Mouse (Mus musculus) stomach, embryonic 16.5 days (tissue): Measurements from ENCODE around the gene Rgs3. TPM values are rescaled to one million over a fixed set of nuclear protein-coding genes. Genes with fewer than 3 reads are reported as not detected.

ENCODE experiments used
- ATAC-seq: fragments of 200-750 bp; cut with Nextera tagmentation; 2 replicates; pipeline ENCODE4 v1.8.0; 2017; ENCODE audit warnings: moderate number of reproducible peaks, moderate TSS enrichment; ENCODE audit not compliant: insufficient read depth, low FRiP score
- H3K27ac ChIP-seq: fragments of 300-500 bp; sonication (generic); 2 replicates; pipeline ENCODE4 v1.5.1; 2014; ENCODE audit warnings: low read length
- H3K27me3 ChIP-seq: fragments of 300-500 bp; sonication (generic); 2 replicates; pipeline ENCODE4 v1.6.1; 2014; ENCODE audit warnings: low read length, control low read depth, mixed read lengths; ENCODE audit not compliant: control insufficient read depth, insufficient read depth
- H3K36me3 ChIP-seq: fragments of 300-500 bp; sonication (generic); 2 replicates; pipeline ENCODE4 v1.6.1; 2014; ENCODE audit warnings: low read length; ENCODE audit not compliant: control insufficient read depth, insufficient read depth
- H3K4me1 ChIP-seq: fragments of 300-500 bp; sonication (generic); 2 replicates; pipeline ENCODE4 v1.6.1; 2014; ENCODE audit warnings: low read length, control low read depth, mixed read lengths; ENCODE audit not compliant: control insufficient read depth, insufficient read depth
- H3K4me2 ChIP-seq: fragments of 300-500 bp; sonication (generic); 2 replicates; pipeline ENCODE4 v1.6.1; 2014; ENCODE audit warnings: low read depth, low read length, mixed read lengths
- H3K4me3 ChIP-seq: fragments of 300-500 bp; sonication (generic); replicated peaks from 2 replicates; pipeline ENCODE4 v1.5.1; 2014; ENCODE audit warnings: mild to moderate bottlenecking, low read length
- H3K9ac ChIP-seq: fragments of 300-500 bp; sonication (generic); 2 replicates; pipeline ENCODE4 v1.6.1; 2014; ENCODE audit warnings: low read length
- H3K9me3 ChIP-seq: fragments of 300-500 bp; sonication (generic); replicated peaks from 2 replicates; pipeline ENCODE4 v1.6.1; 2016; ENCODE audit warnings: low read length, control low read depth; ENCODE audit not compliant: control insufficient read depth
- WGBS: fragments of 180-500 bp; shearing (Covaris S2); extraction: QIAGEN DNeasy Blood & Tissue Kit; methylation state at CpG from one replicate; pipeline ENCODE4 v1.1.7; 2014; 5-methylcytosine and 5-hydroxymethylcytosine counted together
- polyA plus RNA-seq: library from polyadenylated mRNA; unstranded; fragments of >200 nt; fragmentation: Nextera tagmentation; extraction: Ambion mirVana; gene quantifications from 2 replicates; pipeline ENCODE4 v1.2.1, GENCODE M21; 2015

Gene Rgs3
- polyA plus RNA-seq, 1 experiment from 2014 or later = 55.2 TPM

DNA sequence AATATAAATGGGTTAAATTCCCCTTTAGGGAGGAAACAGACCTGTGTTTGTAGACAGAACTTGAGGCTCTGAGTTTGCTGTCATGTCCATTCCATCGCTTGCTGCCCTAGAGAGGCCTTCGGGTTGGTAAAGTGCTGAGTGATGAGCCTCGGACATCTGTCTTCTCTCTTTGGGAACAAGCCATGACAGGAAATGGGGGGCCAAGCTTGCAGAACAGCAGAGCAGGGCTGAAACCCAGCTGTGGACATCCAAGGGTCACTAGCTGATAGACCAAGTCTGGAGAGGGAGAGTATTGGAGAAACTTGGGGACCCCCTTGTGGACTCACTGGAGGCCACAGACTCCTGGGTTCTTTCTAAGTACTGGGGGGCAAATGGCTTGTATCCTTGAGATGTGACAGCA, 177.3 kb downstream of the Rgs3 start:
- Histone ChIP-seq H3K27me3 (no peaks in the 10 kb centered on the region), H3K9ac (no peak overlapping the region), H3K4me2 (no peak overlapping the region), H3K9me3 (no peaks in the 10 kb centered on the region), H3K4me1 (peaks cover 72% of the 10 kb centered on the region), H3K4me3 (no peak overlapping the region), H3K27ac (peak overlapping the region; percentile 64), H3K36me3 (no peaks in the 10 kb centered on the region)
- WGBS = 65% methylated on average over 3 of the region's 3 CpGs
- ATAC-seq = no peak

DNA sequence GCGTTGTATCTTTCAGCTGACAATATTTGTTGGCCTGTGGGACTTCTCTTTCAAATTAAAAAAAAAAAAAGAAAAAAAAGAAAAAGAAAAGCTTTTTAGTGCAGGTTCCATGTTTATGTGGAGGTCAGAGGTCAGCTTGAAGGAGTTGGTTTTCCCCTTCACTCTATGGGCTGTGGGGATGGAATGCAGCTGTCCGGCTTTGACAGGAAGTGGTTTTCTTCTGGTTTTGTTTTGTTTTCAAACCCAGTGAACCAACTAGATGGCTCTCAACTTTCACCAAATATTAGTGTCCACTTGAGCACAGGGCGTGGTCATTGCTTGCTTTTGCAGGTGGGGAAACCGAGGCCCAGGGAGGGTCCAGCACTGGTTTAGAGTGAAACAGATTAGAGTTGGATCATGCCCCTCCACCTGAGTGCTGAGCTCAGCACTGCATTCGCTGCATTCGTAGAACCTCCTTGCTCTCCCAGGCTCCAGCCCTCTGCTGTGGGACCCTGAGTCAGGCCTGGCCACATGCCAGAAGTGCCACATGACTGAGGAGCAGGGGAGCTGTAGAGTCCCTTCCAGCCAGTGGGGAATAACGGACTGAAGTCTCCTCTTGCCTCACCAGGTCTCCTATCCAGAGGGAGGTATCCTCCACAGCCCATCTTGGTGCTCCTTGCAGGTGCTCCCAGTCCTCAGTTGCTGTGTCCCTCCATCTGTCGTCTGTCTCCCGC, 178.5 kb downstream of the Rgs3 start:
- 26% methylated on average over 9 of the region's 9 CpGs for WGBS
- ATAC-seq = peak; percentile 71
- Histone ChIP-seq H3K36me3 (no peaks in the 10 kb centered on the region), H3K27me3 (no peaks in the 10 kb centered on the region), H3K4me3 (no peak overlapping the region), H3K4me2 (peak overlapping the region; percentile 8), H3K27ac (peak overlapping the region; percentile 84), H3K9me3 (no peaks in the 10 kb centered on the region), H3K4me1 (peaks cover 72% of the 10 kb centered on the region), H3K9ac (0 out of 2 replicates have a peak overlapping the region, but pooled peaks have one; percentile 30)

DNA sequence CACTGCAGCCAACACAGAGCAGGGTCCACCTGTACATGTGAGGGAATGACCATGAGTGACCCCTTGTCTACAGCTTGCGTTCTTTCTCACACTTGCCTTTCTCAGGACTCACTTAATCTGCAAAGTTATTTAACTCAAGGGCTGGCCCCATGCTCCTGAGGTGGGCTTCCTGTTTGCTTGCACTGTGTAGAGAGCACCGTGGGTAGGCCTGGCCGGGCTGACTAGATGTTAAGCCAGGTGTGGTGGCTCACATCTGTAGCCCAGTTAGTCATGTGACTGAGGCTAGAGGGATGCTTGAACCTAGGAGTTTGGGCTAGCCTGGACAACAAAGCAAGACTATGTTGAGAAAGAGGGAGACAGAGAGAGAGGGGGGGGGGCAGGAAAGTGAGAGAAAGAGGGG, 179.3 kb downstream of the Rgs3 start:
- 64% methylated on average over 3 of the region's 3 CpGs for WGBS
- Histone ChIP-seq H3K4me1 (peaks cover 66% of the 10 kb centered on the region), H3K27ac (no peak overlapping the region; the same call in 1 of the 2 replicates)

DNA sequence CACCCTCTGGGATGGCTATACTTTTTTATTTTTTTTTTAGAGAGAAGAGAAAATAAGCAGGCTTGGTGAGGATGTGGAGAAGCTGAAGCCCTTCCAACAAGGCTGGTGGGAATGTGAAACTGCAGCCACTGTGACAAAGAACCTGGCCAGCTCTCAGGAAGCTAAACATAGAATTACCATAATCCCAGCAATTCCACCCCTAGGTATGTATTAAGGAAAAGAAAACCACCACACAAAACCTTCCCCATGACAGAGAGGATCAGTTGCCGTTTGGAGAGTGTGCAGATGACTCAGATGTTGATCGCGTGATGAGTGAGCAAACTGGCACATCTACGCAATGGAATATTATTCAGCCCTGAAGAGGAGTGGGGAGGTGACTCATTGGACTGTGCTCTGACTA, 179.9 kb downstream of the Rgs3 start:
- 96% methylated on average over 4 of the region's 4 CpGs for WGBS
- H3K4me1 ChIP-seq = peaks cover 67% of the 10 kb centered on the region

More for the DNA sequence above, 179.3 kb downstream of the Rgs3 start:
- Histone ChIP-seq H3K27me3 (no peaks in the 10 kb centered on the region), H3K36me3 (no peaks in the 10 kb centered on the region), H3K9ac (no peak overlapping the region), H3K4me3 (no peak overlapping the region), H3K9me3 (no peaks in the 10 kb centered on the region), H3K4me2 (no peak overlapping the region)
- ATAC-seq = no peak

DNA sequence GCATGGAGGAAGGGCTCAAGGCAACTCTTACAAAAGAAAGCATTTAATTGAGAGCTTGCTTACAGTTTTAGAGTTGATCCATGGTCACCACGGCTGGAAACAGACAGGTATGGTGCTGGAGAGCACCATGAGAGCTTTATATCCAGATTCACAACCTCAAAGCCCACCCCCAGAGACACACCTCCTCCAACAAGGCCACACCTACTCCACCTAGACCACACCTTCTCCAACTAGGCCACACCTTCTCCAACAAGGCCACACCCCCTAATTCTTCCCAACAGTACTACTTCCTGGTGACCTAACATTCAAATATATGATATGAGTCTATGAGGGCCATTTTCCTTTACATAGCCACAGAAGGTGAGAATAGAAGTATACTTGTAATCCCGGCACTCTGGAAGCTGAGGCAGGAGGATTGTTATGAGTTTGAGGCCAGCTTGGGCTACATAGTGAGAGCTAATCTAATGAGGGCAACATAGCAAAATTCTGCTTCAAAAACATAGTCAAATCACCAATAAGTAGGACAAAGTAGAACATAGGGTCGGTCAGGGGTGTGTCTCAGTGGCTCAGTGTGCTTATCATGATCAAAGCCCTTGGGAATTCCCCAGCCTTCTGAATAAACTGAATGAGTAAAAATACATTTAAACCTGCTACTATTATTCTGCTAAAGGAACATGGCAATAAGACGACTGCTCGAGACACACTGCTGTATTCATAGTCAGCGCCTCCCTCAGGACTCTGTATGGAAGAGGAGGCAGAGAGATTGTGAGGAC, 180.8 kb downstream of the Rgs3 start:
- Histone ChIP-seq H3K36me3 (no peaks in the 10 kb centered on the region), H3K9ac (no peak overlapping the region), H3K4me2 (no peak overlapping the region), H3K9me3 (no peaks in the 10 kb centered on the region), H3K27me3 (no peaks in the 10 kb centered on the region), H3K4me3 (no peak overlapping the region), H3K27ac (no peak overlapping the region), H3K4me1 (peaks cover 70% of the 10 kb centered on the region)
- 76% methylated on average over 6 of the region's 6 CpGs for WGBS
- ATAC-seq = no peak

More for the DNA sequence above, 179.9 kb downstream of the Rgs3 start:
- H3K27ac ChIP-seq = 0 out of 2 replicates have a peak overlapping the region, but pooled peaks have one; percentile 10
- H3K27me3 ChIP-seq = no peaks in the 10 kb centered on the region
- no peak overlapping the region for H3K4me3 ChIP-seq
- ATAC-seq = no peak
- H3K4me2 ChIP-seq = no peak overlapping the region
- no peaks in the 10 kb centered on the region for H3K9me3 ChIP-seq
- no peak overlapping the region for H3K9ac ChIP-seq
- no peaks in the 10 kb centered on the region for H3K36me3 ChIP-seq

DNA sequence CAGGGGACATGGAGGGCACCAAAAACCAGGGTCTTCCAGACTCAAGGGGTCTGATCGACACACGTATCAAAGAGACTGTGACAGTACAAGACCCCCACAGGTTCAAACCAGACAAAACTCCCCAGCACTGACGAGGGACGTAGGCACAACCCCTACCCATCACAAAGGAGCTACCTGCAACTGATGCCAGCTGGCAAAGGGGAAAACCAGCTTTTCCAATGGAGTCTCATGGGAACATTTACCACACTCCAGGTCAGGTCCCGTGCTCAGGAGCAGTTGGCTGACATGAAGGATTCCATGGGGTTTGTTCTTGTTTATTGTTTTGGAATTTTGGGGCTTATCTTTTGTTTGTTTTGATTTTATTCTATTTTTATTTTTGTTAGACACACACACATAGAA, 181.4 kb downstream of the Rgs3 start:
- WGBS = 82% methylated on average over 5 of the region's 5 CpGs
- no peak overlapping the region for H3K4me3 ChIP-seq
- no peaks in the 10 kb centered on the region for H3K27me3 ChIP-seq
- H3K9me3 ChIP-seq = no peaks in the 10 kb centered on the region
- no peak overlapping the region for H3K9ac ChIP-seq
- H3K36me3 ChIP-seq = no peaks in the 10 kb centered on the region
- ATAC-seq = no peak
- peaks cover 64% of the 10 kb centered on the region for H3K4me1 ChIP-seq
- H3K27ac ChIP-seq = no peak overlapping the region
- H3K4me2 ChIP-seq = no peak overlapping the region

DNA sequence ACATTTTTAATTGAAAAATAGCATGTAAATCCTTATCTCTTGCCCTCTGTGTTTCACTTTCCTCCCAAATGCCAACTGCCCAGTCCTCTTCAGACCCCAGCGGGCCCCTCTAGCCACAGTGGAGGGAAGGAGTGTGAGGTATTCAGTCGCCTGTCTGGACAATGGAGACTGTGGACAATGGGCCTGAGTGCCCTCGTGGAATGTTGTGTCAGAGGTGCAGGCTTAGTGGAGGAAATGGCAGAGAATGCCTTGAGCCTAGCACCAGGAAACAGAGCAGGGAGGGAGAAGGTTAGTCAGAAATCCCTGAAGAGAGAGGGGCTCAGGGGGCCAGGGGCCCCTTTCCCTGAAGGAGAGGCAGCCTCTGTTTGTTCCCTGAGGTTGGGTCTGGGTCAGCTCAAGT, 182.0 kb downstream of the Rgs3 start:
- H3K9me3 ChIP-seq = no peaks in the 10 kb centered on the region
- H3K4me3 ChIP-seq = no peak overlapping the region
- peak overlapping the region; percentile 46 for H3K27ac ChIP-seq
- H3K36me3 ChIP-seq = no peaks in the 10 kb centered on the region
- H3K4me1 ChIP-seq = peaks cover 59% of the 10 kb centered on the region
- ATAC-seq = no peak
- WGBS = 36% methylated on average over 3 of the region's 3 CpGs
- H3K27me3 ChIP-seq = no peaks in the 10 kb centered on the region
- H3K4me2 ChIP-seq = no peak overlapping the region
- no peak overlapping the region; the same call in 1 of the 2 replicates for H3K9ac ChIP-seq

DNA sequence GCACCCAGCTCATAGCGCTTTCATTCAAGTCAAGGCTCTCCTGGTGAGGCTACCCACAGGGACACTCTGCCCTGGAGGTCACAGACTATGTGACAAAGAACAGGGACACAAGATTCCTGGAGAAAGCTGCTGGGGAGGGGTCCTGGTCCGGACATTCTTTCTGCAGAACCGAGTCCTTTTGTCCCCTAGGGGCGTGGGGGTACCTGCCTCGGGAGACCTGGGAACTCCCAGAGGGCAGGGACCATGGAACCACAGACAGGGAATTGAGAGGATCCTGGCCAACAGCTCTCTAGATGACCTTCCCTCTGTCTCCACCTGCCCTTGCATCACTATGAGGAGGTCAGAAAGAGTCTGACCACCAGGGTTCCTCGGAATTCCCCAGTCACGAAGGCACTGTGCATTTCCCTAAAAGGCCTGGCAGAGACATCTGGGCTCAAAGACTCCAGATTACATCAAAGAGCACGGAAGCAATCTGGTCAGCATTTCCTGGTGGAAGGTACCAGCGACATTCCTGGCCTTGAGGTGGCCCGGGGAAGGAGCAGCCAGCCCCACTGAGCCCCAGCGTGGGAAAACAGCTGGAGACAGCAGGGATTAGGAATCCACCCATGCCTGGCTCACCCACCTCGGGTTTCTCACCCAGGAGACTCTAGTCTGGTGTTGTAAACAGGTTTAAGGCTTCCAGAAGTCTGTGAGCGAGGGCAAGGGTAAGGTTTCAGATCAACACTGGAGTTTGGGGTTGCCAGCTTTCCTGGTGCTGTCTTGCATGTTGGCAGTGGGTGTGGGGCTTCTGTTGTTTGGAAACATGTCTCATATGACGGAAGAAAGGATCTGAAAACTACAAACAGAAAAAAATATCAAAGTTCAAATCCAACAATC, 183.5 kb downstream of the Rgs3 start:
- H3K9ac ChIP-seq = peak overlapping the region; percentile 13; the same call in 1 of the 2 replicates
- no peak for ATAC-seq
- peaks cover 44% of the 10 kb centered on the region for H3K4me1 ChIP-seq
- no peaks in the 10 kb centered on the region for H3K9me3 ChIP-seq
- H3K4me3 ChIP-seq = no peak overlapping the region
- H3K27ac ChIP-seq = no peak overlapping the region
- H3K36me3 ChIP-seq = no peaks in the 10 kb centered on the region
- H3K27me3 ChIP-seq = no peaks in the 10 kb centered on the region
- WGBS = 36% methylated on average over 14 of the region's 14 CpGs
- H3K4me2 ChIP-seq = no peak overlapping the region
